Mouse (Mus musculus) forebrain, embryonic 13.5 days (tissue): ENCODE measurements around the gene Nova2. TPM values are rescaled to one million over a fixed set of nuclear protein-coding genes. Genes with fewer than 3 reads are reported as not detected.

Experiments used
- ATAC-seq: fragments of 200-750 bp; cut with Nextera tagmentation; 2 replicates; pipeline ENCODE4 v1.8.0; 2017
- H3K27ac ChIP-seq: fragments of 300-500 bp; sonication (generic); 2 replicates; pipeline ENCODE4 v1.5.1; 2015; ENCODE audit warnings: inconsistent platforms, mild to moderate bottlenecking, moderate library complexity
- H3K27me3 ChIP-seq: fragments of 300-500 bp; sonication (generic); 2 replicates; pipeline ENCODE4 v1.6.1; 2015; ENCODE audit warnings: mild to moderate bottlenecking, inconsistent platforms
- H3K36me3 ChIP-seq: fragments of 300-500 bp; sonication (generic); 2 replicates; pipeline ENCODE4 v1.6.1; 2015; ENCODE audit warnings: mild to moderate bottlenecking, inconsistent platforms; ENCODE audit not compliant: poor library complexity, severe bottlenecking
- H3K4me1 ChIP-seq: fragments of 300-500 bp; sonication (generic); 2 replicates; pipeline ENCODE4 v1.6.1; 2015; ENCODE audit warnings: inconsistent platforms
- H3K4me2 ChIP-seq: fragments of 300-500 bp; sonication (generic); 2 replicates; pipeline ENCODE4 v1.6.1; 2015; ENCODE audit warnings: inconsistent platforms, mild to moderate bottlenecking, moderate library complexity
- H3K4me3 ChIP-seq: fragments of 300-500 bp; sonication (generic); 2 replicates; pipeline ENCODE4 v1.5.1; 2015; ENCODE audit warnings: mild to moderate bottlenecking, inconsistent platforms
- H3K9ac ChIP-seq: fragments of 300-500 bp; sonication (generic); 2 replicates; pipeline ENCODE4 v1.6.1; 2015; ENCODE audit warnings: mild to moderate bottlenecking, inconsistent platforms
- H3K9me3 ChIP-seq: fragments of 300-500 bp; sonication (generic); replicated peaks from 2 replicates; pipeline ENCODE4 v1.6.1; 2016; ENCODE audit warnings: inconsistent platforms
- WGBS: fragments of 180-500 bp; shearing (Covaris S2); methylation state at CpG from one replicate; pipeline ENCODE4 v1.1.7; 2015; 5-methylcytosine and 5-hydroxymethylcytosine counted together
- polyA plus RNA-seq: library from polyadenylated mRNA; unstranded; fragments of >200 nt; fragmentation: Nextera tagmentation; extraction: Ambion mirVana; gene quantifications from 2 replicates; pipeline ENCODE4 v1.2.1, GENCODE M21; 2015

The Nova2 gene
- polyA plus RNA-seq, 1 experiment from 2014 or later: 12.3 TPM

DNA sequence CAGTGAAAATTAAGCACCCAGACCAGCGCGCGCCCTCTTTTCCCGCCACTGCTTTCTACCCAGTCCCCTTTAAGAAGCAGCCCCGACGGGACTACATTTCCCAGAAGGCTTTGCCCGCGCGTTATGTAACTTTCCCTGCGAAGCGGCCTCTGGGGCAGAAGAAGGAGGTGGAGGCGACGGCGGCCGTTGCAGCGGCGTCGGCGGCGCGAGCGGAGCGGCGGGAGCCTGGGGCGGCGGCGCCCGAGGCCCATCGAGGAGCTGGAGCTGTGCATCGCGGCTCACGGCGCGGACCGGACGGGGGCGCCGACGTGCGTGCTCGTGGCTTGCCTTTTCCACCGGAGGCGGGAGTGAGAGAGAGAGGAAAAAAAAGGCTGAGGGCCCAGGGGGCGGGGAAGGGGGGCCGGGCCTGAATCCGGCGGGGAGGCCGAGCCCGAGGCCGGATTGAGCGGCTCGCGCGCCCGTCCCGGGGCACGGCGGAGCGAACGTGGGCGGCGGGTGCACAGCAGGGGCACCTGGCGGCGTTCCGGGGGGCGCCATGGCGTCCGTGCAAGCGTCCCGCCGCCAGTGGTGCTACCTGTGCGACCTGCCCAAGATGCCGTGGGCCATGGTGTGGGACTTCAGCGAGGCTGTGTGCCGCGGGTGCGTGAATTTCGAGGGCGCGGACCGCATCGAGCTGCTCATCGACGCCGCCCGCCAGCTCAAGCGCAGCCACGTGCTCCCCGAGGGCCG is 78.4 kb downstream of the Nova2 start, which contains the start of gene Irf2bp1:
Gene Irf2bp1, plus strand, starts transcription at position 143 of the 729 bp plus-strand sequence.
- whole genome bisulfite sequencing: under 1% methylated on average over 77 of the region's 90 CpGs
- peaks cover 44% of the 10 kb centered on the region for H3K4me1 ChIP-seq
- peak within 1 kb of the TSS; percentile 100 for H3K4me2 ChIP-seq
- peak; percentile 73 for ATAC-seq
- peak within 1 kb of the TSS; percentile 73 for H3K4me3 ChIP-seq
- H3K27ac ChIP-seq: peak within 1 kb of the TSS; percentile 95
- no peaks in the 10 kb centered on the region for H3K27me3 ChIP-seq
- H3K9me3 ChIP-seq: no peaks in the 10 kb centered on the region
- H3K36me3 ChIP-seq: peaks cover 38% of the 10 kb centered on the region
- peak within 1 kb of the TSS; percentile 88 for H3K9ac ChIP-seq

DNA sequence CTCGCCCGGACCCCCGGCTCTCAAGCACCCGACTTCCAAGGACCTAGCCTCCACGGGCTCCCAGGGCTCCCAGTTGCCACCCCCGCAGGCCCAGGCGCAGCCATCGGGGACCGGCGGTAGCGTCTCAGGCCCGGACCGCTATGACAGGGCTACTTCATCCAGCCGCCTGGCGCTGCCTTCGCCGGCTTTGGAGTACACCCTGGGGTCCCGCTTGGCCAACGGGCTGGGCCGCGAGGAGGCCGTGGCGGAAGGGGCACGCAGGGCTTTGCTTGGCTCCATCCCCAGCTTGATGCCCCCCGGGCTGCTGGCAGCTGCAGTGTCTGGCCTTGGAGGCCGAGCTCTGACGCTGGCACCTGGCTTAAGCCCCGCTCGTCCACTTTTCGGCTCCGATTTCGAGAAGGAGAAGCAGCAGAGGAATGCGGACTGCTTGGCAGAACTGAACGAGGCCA is 79.0 kb downstream of the Nova2 start:
- H3K4me3 ChIP-seq: peak overlapping the region; percentile 73
- peak overlapping the region; percentile 88 for H3K9ac ChIP-seq
- peak overlapping the region; percentile 95 for H3K27ac ChIP-seq
- peaks cover 38% of the 10 kb centered on the region for H3K36me3 ChIP-seq
- no peaks in the 10 kb centered on the region for H3K27me3 ChIP-seq
- H3K9me3 ChIP-seq: no peaks in the 10 kb centered on the region
- 7% methylated on average over 34 of the region's 34 CpGs for WGBS
- H3K4me2 ChIP-seq: peak overlapping the region; percentile 100
- H3K4me1 ChIP-seq: peaks cover 42% of the 10 kb centered on the region
- peak; percentile 3; the same call in 1 of the 2 replicates for ATAC-seq

DNA sequence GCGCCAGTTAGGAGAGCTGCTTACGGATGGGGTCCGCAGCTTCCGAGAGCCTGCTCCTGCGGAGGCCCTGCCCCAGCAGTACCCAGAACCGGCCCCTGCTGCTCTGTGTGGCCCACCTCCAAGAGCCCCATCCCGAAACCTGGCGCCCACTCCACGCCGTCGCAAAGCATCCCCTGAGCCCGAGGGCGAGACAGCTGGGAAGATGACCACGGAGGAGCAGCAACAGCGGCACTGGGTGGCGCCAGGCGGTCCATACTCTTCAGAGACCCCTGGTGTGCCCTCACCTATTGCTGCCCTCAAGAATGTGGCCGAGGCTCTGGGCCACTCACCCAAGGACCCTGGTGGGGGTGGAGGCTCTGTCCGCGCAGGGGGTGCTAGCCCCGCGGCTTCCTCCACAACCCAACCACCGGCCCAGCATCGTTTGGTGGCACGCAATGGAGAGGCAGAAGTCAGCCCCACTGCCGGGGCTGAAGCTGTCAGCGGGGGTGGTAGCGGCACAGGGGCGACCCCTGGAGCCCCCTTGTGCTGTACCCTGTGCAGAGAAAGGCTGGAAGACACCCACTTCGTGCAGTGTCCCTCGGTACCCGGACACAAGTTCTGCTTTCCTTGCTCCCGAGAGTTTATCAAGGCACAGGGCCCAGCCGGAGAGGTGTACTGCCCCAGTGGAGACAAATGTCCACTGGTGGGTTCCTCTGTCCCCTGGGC is 79.9 kb downstream of the Nova2 start:
- H3K36me3 ChIP-seq: peaks cover 35% of the 10 kb centered on the region
- H3K27ac ChIP-seq: no peak overlapping the region
- no peak for ATAC-seq
- WGBS: 83% methylated on average over 30 of the region's 34 CpGs
- peak overlapping the region; percentile 88 for H3K9ac ChIP-seq
- H3K4me3 ChIP-seq: peak overlapping the region; percentile 73
- H3K9me3 ChIP-seq: no peaks in the 10 kb centered on the region
- H3K4me2 ChIP-seq: peak overlapping the region; percentile 100
- peaks cover 42% of the 10 kb centered on the region for H3K4me1 ChIP-seq
- no peaks in the 10 kb centered on the region for H3K27me3 ChIP-seq

DNA sequence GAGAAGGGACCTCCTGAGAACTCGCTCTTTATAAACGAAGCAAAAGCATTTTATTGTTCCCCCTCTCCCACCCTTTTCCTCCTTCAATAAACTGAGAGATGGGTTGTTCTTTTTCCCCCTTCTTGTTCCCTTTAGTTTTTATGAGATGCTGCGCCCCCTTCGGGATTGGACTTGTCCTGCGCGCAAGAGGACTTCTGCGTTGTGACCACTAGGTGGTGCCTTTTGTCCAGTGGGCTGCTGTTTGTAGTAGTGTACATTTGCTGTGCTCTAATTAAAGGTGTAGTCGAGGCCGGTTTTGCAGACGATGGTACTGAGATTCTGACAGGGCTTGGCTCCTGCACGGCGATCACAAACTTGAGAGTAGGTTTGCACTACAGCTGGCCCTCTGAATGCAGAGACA is 80.8 kb downstream of the Nova2 start:
- Histone ChIP-seq H3K9ac (peak overlapping the region; percentile 88; the same call in 1 of the 2 replicates), H3K27ac (no peak overlapping the region), H3K4me3 (peak overlapping the region; percentile 73), H3K27me3 (no peaks in the 10 kb centered on the region), H3K9me3 (no peaks in the 10 kb centered on the region), H3K4me2 (peak overlapping the region; percentile 100), H3K4me1 (peaks cover 42% of the 10 kb centered on the region), H3K36me3 (peaks cover 27% of the 10 kb centered on the region)
- 4% methylated on average over 12 of the region's 12 CpGs for WGBS
- ATAC-seq: no peak

DNA sequence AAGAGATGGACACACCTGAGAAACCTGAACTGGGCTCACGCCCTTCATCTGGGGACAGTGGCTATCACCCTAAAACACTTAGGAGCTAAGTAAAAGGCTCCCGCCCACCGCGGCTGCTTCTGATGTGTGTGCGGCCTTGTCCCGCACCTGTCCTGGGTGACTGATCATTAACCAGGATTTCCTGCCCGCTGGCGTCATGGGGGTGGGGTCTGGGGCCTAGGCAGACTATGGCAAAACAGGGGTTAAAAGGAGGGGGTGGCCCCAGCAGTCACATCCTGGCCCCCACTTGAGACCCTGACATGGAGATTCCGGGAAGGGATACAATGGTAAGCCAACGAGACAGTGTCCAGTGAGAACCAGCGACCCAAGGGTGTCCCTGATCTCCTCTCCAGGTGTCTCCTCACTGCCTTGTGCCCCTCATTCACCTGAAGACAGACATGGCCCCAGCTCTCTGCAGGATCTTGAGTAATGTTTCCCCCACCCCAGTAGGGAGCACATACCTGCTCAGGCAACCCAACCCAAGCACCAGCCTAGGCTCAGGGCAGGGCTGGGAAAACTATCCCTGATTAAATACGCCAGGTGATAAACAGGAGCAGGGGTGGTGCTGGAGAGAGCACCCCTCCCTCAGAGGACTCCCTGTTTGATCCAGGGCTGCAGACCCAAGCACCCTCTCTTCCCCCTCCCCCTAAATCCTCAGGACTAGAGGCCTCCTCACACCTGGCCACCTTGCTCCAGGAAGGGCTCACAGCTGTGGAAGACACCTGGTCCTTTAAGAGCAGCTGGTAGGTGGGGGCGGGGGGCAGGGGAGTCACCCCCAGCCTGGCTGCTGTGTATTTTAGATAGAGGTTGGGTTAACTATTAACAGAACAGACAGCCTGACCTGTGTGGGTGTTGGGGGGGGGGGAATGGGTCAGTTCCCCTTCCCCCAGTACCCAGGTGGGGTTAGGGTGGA is 81.6 kb downstream of the Nova2 start:
- H3K27me3 ChIP-seq: no peaks in the 10 kb centered on the region
- no peak for ATAC-seq
- H3K4me2 ChIP-seq: peak overlapping the region; percentile 100; the same call in 1 of the 2 replicates
- peaks cover 46% of the 10 kb centered on the region for H3K4me1 ChIP-seq
- H3K27ac ChIP-seq: no peak overlapping the region
- no peak overlapping the region for H3K4me3 ChIP-seq
- no peaks in the 10 kb centered on the region for H3K9me3 ChIP-seq
- WGBS: 83% methylated on average over 13 of the region's 13 CpGs
- H3K36me3 ChIP-seq: peaks cover 27% of the 10 kb centered on the region
- no peak overlapping the region for H3K9ac ChIP-seq

DNA sequence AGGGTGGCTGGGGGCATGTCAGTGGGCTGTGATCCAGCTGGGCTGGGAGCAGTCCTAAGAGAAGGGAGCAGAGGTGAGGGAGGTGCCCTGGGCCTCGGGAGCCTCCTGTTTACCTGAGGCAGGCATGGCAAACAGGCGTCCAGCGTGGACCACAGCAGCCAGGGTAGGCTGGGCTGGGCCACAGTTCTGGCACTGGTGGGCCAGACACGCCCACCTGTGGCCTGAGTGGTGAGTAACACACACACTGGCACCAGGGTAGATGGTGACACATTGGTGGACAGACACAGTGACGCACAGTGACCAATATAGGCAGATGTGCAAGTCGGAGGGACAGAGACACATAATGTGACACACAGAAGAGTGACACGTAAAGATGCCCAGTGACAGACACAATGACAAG is 84.9 kb downstream of the Nova2 start:
- Histone ChIP-seq H3K4me2 (no peak overlapping the region), H3K36me3 (peaks cover 22% of the 10 kb centered on the region), H3K4me1 (peaks cover 32% of the 10 kb centered on the region), H3K4me3 (no peak overlapping the region), H3K27me3 (no peaks in the 10 kb centered on the region; the same call in none of the 2 replicates), H3K27ac (no peak overlapping the region), H3K9me3 (no peaks in the 10 kb centered on the region), H3K9ac (no peak overlapping the region)
- no peak for ATAC-seq
- 84% methylated on average over 7 of the region's 7 CpGs for WGBS

DNA sequence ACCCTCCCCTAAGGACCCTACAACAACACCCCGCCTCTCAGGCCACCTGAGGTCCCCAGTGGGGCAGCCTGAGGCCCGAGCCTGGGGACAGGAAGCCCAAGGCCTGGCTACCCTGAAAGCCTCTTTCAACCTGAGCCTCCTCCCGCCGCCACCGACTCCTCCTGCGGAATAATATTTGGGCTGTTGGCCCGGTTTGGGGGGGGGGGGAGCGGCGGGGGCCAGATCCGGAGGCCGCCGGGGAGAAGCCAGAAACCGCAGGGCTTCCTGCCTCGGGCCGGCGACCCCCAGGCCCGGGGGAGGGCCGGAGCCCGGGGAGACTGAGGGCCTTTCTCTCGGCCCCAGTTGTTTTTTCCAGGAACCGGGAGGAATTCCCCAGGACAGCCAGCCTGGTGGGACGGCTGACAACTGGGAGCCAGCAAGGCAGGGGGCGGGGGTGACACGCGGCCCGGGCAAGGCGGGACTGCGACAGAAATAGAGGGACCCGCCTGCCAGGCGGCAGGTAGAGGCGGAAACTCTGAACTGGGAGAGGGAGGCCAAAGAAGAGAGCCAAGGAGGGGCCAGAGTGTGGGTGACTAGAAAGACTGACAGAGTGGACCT is 86.4 kb downstream of the Nova2 start:
- Histone ChIP-seq H3K9ac (peak overlapping the region; percentile 55), H3K9me3 (no peaks in the 10 kb centered on the region), H3K4me2 (peak overlapping the region; percentile 55), H3K27me3 (no peaks in the 10 kb centered on the region; the same call in none of the 2 replicates), H3K36me3 (peaks cover 7% of the 10 kb centered on the region), H3K4me3 (peak overlapping the region; percentile 28), H3K4me1 (peaks cover 17% of the 10 kb centered on the region), H3K27ac (no peak overlapping the region)
- WGBS: 5% methylated on average over 22 of the region's 31 CpGs
- 0 out of 2 replicates have a peak, but pooled peaks have one; percentile 17 for ATAC-seq

DNA sequence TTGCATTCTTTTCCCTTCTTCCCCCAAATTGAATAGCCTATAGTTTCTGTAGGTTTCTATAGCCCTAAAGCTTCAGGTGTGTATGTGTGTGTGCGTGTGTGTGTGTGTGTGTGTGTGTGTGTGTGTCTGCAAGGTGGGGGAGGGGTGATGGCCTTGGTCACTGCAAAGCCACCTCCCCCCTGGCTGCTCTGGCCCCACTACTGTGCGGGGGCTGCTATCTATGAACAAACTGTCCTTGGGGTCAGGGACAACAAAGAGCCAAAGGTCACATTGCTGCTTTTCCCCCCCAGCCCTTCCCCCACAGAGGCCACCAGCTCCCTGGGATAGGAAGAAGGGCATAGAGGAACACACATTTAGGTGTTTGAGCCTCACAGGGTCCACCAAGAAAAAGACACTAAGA is 87.2 kb downstream of the Nova2 start:
- no peak overlapping the region for H3K4me3 ChIP-seq
- no peaks in the 10 kb centered on the region; the same call in none of the 2 replicates for H3K27me3 ChIP-seq
- peaks cover 10% of the 10 kb centered on the region for H3K4me1 ChIP-seq
- H3K27ac ChIP-seq: no peak overlapping the region
- no peak overlapping the region for H3K9ac ChIP-seq
- no peaks in the 10 kb centered on the region for H3K9me3 ChIP-seq
- H3K36me3 ChIP-seq: no peaks in the 10 kb centered on the region
- 81% methylated on average over 2 of the region's 2 CpGs for WGBS
- H3K4me2 ChIP-seq: no peak overlapping the region
- ATAC-seq: no peak

DNA sequence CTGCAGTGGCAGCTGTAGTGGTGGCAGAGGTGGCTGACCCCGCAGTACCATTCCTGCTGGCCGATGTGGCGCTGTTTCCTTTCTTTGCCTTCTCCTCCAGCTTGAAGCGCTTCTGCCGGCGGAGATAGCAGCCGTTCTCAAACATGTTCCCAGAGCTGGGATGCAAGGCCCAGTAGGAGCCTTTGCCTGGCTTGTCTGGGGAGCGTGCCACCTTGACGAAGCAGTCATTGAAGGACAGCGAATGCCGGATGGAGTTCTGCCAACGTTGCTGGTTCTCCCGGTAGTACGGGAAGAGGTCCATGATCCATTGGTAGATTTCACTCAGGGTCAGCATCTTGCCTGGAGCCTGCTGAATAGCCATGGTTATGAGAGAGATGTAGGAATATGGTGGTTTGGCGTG is 88.8 kb downstream of the Nova2 start:
- Histone ChIP-seq H3K4me3 (no peak overlapping the region), H3K9me3 (no peaks in the 10 kb centered on the region), H3K4me2 (no peak overlapping the region), H3K4me1 (peaks cover 10% of the 10 kb centered on the region), H3K27me3 (peaks cover under 1% of the 10 kb centered on the region), H3K9ac (no peak overlapping the region), H3K36me3 (no peaks in the 10 kb centered on the region), H3K27ac (no peak overlapping the region)
- ATAC-seq: no peak
- WGBS: 61% methylated on average over 15 of the region's 15 CpGs
